Mouse (Mus musculus) embryonic facial prominence, embryonic 15.5 days (tissue): ENCODE measurements at regions not wholly inside any gene's neighbourhood (a gene's known extent, or its start where the extent isn't known, plus 50 kb on each side); places are given as distances from the start of the nearest gene placed in this dataset.
"Not testable (repeated sequence)": the region's sequence is repeated elsewhere in the genome, so short reads cannot be mapped to it uniquely, and the experiment has no call there.

Experiments
- ATAC-seq: fragments of 200-750 bp; cut with Nextera tagmentation; 2 replicates; pipeline ENCODE4 v1.8.0; 2017; ENCODE audit warnings: low read depth, moderate TSS enrichment; ENCODE audit not compliant: insufficient number of reproducible peaks, low FRiP score, low TSS enrichment
- H3K27ac ChIP-seq: fragments of 300-500 bp; sonication (generic); replicated peaks from 2 replicates; pipeline ENCODE4 v1.5.1; 2015; ENCODE audit warnings: mild to moderate bottlenecking, inconsistent platforms
- H3K27me3 ChIP-seq: fragments of 300-500 bp; sonication (generic); 2 replicates; pipeline ENCODE4 v1.6.1; 2015; ENCODE audit warnings: inconsistent platforms
- H3K36me3 ChIP-seq: fragments of 300-500 bp; sonication (generic); 2 replicates; pipeline ENCODE4 v1.6.1; 2015; ENCODE audit warnings: mild to moderate bottlenecking, inconsistent platforms
- H3K4me1 ChIP-seq: fragments of 300-500 bp; sonication (generic); 2 replicates; pipeline ENCODE4 v1.6.1; 2015; ENCODE audit warnings: inconsistent platforms
- H3K4me2 ChIP-seq: fragments of 300-500 bp; sonication (generic); replicated peaks from 2 replicates; pipeline ENCODE4 v1.6.1; 2015; ENCODE audit warnings: mild to moderate bottlenecking, inconsistent platforms
- H3K4me3 ChIP-seq: fragments of 300-500 bp; sonication (generic); replicated peaks from 2 replicates; pipeline ENCODE4 v1.5.1; 2015; ENCODE audit warnings: mild to moderate bottlenecking, inconsistent platforms
- H3K9ac ChIP-seq: fragments of 300-500 bp; sonication (generic); 2 replicates; pipeline ENCODE4 v1.6.1; 2015; ENCODE audit warnings: inconsistent platforms
- H3K9me3 ChIP-seq: fragments of 300-500 bp; sonication (generic); replicated peaks from 2 replicates; pipeline ENCODE4 v1.6.1; 2016; ENCODE audit warnings: inconsistent platforms
- WGBS: fragments of 180-500 bp; shearing (Covaris S2); methylation state at CpG from one replicate; pipeline ENCODE4 v1.1.7; 2015; 5-methylcytosine and 5-hydroxymethylcytosine counted together

DNA sequence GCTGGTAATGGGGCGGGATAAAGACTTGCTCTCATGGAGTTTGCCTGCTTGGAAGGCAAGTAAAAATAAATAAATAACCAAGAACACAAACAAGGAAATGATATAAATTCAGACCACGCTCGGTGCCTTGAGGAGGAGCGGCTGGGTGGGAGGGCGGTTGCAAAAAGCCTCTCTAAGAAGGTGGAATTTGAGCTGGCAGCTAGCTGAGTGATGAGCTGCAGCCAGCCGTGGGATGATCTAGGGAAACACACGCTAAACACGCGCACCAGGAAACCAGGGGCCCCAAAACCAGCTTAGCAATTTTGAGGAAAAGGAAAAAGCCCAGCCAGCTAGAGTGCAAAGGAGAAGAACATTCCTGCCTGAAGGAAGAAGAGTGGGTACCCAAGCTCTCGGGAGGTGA is 217.0 kb downstream of the 3100002H09Rik start:
- no peak overlapping the region for H3K27ac ChIP-seq
- WGBS = 15% methylated on average over 10 of the region's 10 CpGs
- H3K9ac ChIP-seq = no peak overlapping the region
- no peaks in the 10 kb centered on the region for H3K27me3 ChIP-seq
- no peak for ATAC-seq
- H3K4me1 ChIP-seq = peaks cover 10% of the 10 kb centered on the region; the same call in 1 of the 2 replicates
- no peak overlapping the region for H3K4me2 ChIP-seq
- no peak overlapping the region for H3K4me3 ChIP-seq
- H3K9me3 ChIP-seq = no peaks in the 10 kb centered on the region
- H3K36me3 ChIP-seq = no peaks in the 10 kb centered on the region

DNA sequence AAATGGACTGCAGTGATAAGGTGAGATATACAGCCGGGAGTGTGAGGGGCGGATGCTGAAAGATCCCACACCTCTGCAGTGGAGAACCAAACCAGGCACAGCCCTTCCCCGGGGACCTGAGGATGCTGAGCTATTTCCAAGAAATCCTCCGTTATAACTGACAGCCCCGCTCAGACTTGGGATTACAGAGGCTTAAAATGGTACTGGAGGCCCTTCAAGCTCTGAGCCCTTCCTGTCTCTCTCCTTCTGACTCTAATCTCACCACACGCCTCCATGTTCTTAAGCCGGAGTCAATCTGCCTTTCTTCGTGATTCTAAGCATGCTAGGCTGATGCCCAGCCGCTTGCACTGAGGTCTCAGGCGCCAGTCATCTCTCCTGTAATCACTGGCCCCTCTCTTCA is 221.5 kb downstream of the 3100002H09Rik start:
- no peak overlapping the region for H3K27ac ChIP-seq
- no peak overlapping the region for H3K4me2 ChIP-seq
- ATAC-seq = no peak
- 70% methylated on average over 10 of the region's 10 CpGs for WGBS
- H3K9me3 ChIP-seq = no peaks in the 10 kb centered on the region
- H3K36me3 ChIP-seq = no peaks in the 10 kb centered on the region
- no peak overlapping the region for H3K4me3 ChIP-seq
- no peaks in the 10 kb centered on the region; the same call in 1 of the 2 replicates for H3K27me3 ChIP-seq
- no peak overlapping the region for H3K9ac ChIP-seq
- H3K4me1 ChIP-seq = peaks cover 6% of the 10 kb centered on the region

DNA sequence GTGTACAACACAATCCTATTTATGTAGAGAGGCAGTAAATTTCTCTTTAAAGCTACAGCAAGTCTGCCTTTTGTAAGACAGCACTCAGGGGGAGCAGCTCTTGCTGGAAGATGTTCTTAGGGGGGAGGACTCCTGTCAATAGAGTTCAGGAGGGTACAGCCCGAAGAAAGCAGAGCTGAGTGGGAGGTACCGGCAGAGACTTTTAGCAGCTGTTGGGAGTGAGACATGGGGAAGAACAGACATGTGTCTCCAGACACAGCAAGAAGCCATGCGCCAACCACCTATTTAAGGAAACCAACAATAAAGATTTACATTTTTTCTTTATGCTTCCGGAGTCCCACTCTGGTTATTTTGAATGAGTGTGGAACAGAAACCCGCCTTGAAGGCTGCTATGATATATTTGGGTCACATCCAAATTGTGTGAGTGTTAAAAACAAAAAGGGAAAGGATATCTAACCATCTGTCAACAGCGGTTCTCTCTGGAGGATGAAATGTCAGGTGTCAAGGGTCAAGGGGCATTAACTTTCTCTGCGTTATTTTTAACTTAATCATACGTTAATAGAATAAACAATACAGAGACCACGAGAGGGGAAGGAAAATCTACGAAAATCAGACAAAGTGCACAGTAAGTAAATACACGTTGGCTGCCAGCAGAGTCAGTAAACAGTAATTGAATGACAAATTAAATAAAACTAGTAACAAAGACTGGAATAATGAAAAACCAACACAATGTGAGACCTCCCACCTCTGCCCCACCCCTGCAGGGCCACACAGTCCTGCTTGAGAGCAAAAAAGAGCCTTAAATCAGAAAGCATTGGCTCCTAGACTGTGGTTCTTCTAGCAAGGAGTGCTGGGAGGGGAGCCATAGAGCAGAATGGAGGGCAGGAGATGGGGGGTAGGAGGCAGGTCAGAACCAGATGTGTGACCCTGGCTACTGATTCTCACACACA is 225.2 kb downstream of the 3100002H09Rik start:
- no peak for ATAC-seq
- H3K4me2 ChIP-seq = no peak overlapping the region
- no peaks in the 10 kb centered on the region for H3K36me3 ChIP-seq
- H3K9me3 ChIP-seq = no peaks in the 10 kb centered on the region
- H3K27ac ChIP-seq = no peak overlapping the region
- whole genome bisulfite sequencing = 27% methylated on average over 11 of the region's 11 CpGs
- H3K4me3 ChIP-seq = no peak overlapping the region
- H3K4me1 ChIP-seq = peaks cover 4% of the 10 kb centered on the region
- H3K27me3 ChIP-seq = no peaks in the 10 kb centered on the region; the same call in 1 of the 2 replicates
- no peak overlapping the region for H3K9ac ChIP-seq

DNA sequence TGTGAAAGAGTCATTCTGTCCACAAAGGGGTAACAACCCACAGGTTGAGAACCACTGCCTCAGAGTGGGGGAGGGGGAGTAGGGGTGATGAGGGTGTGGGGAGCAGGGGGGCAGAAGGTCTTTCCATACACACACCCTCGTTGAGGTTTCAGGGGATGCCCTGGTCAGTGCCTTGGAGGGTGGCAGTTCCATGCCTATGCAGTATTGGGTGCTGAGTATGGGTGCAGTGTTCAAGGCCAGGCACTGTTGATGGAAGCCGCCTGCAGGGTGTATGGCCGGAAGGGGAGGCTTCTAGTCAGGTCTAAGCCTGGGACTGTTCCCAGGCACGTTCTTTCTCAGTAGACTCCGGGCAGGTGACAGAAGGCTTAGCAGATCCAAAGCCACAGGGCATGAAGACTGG is 234.1 kb downstream of the 3100002H09Rik start:
- Histone ChIP-seq H3K27me3 (no peaks in the 10 kb centered on the region), H3K4me1 (no peaks in the 10 kb centered on the region), H3K4me3 (no peak overlapping the region), H3K9me3 (no peaks in the 10 kb centered on the region), H3K27ac (no peak overlapping the region), H3K9ac (no peak overlapping the region), H3K36me3 (no peaks in the 10 kb centered on the region), H3K4me2 (no peak overlapping the region)
- 63% methylated on average over 5 of the region's 5 CpGs for WGBS
- ATAC-seq = no peak

DNA sequence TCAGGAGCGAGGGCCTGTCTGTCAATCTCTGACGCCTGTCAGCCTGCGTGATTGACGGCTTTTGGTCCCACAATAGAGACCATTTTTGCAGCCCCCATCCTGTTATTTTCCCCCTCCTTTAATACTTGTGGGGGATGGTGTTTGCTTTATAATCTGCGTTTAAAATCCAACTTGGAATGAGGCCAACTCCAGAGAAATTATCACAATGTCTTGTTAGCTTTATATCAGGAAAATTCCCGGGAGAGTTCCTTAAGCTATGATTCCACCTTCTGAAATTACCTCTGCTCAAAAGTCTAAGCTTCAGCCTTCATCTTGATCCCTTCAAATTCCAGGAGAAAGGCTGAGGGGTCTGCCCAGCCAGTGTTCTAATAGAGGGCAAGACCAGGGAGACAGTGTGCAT is 235.0 kb downstream of the 3100002H09Rik start:
- no peak for ATAC-seq
- H3K36me3 ChIP-seq = no peaks in the 10 kb centered on the region

DNA sequence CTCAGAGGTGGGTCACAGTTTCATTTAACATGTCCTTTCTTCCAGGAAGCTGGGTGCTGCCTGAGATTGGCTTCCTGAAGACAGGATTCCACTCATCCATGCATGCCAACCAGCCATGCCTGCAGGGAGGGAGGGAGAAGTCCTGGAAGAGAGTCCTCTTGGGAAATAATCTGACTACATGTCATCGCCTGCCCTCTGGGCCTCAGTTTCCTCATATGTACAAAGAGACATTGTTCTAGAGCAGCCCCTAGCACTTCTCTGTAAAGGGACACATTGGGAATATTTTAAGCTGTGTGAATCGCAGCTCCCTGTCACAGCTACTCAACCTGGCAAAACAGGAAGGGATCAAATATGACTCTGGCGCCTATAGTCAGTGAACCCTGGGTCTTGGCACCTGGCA is 241.8 kb downstream of the 3100002H09Rik start:
- no peaks in the 10 kb centered on the region for H3K27me3 ChIP-seq
- no peaks in the 10 kb centered on the region for H3K9me3 ChIP-seq
- ATAC-seq = no peak
- H3K4me2 ChIP-seq = no peak overlapping the region
- 66% methylated on average over 3 of the region's 3 CpGs for WGBS
- H3K9ac ChIP-seq = no peak overlapping the region
- no peaks in the 10 kb centered on the region for H3K4me1 ChIP-seq
- H3K27ac ChIP-seq = no peak overlapping the region
- no peak overlapping the region for H3K4me3 ChIP-seq
- no peaks in the 10 kb centered on the region for H3K36me3 ChIP-seq

More for the DNA sequence above, 235.0 kb downstream of the 3100002H09Rik start:
- H3K27me3 ChIP-seq = no peaks in the 10 kb centered on the region
- H3K4me1 ChIP-seq = no peaks in the 10 kb centered on the region
- WGBS = 51% methylated on average over 6 of the region's 6 CpGs
- no peak overlapping the region for H3K27ac ChIP-seq
- H3K4me2 ChIP-seq = no peak overlapping the region
- H3K9ac ChIP-seq = no peak overlapping the region
- H3K9me3 ChIP-seq = no peaks in the 10 kb centered on the region
- no peak overlapping the region for H3K4me3 ChIP-seq

DNA sequence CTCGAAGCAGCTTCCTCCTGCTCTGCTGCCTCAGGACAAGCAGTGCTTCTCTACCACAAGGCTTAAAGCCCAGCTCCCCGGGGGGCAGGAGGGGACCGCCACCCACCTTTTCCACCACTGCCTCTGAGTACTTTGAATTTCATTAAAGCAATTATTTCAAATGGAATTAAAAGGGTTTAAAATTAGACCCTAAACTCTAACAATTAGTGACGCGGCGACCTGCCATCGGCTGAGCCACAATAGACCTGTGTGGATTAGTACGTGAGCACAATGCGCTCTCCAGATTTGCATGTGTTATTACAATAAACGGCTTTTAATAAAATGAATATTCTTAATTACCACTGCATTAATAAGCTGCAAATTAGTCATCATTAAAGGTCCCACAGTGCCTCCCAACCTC is 242.5 kb downstream of the 3100002H09Rik start:
- whole genome bisulfite sequencing = 72% methylated on average over 10 of the region's 10 CpGs
- Histone ChIP-seq H3K27me3 (no peaks in the 10 kb centered on the region), H3K27ac (no peak overlapping the region), H3K36me3 (no peaks in the 10 kb centered on the region), H3K9me3 (no peaks in the 10 kb centered on the region), H3K4me2 (no peak overlapping the region), H3K4me1 (no peaks in the 10 kb centered on the region), H3K4me3 (no peak overlapping the region), H3K9ac (no peak overlapping the region)
- no peak for ATAC-seq

DNA sequence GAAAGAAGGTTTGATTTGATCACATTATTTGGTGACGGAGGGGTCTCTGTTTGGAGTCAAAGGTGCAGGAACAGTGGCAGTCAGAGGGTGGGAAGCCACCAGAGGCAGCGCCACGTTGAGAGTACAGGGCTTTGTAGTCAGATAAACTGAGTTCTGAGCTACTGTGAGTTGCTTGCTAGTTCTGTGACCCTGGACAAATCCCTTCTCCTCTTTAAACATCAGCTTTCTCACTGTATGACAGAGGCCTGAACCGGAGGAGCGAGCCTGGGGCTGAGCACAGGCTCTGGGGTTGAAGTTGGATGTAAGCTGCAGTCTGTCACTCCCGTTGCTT is 250.1 kb downstream of the 3100002H09Rik start:
- peaks cover 6% of the 10 kb centered on the region; the same call in 1 of the 2 replicates for H3K27me3 ChIP-seq
- H3K9me3 ChIP-seq = no peaks in the 10 kb centered on the region
- no peak for ATAC-seq
- WGBS = 53% methylated on average over 6 of the region's 6 CpGs
- no peak overlapping the region for H3K4me2 ChIP-seq
- no peaks in the 10 kb centered on the region for H3K36me3 ChIP-seq
- no peak overlapping the region for H3K9ac ChIP-seq
- no peak overlapping the region for H3K27ac ChIP-seq
- H3K4me3 ChIP-seq = no peak overlapping the region
- no peaks in the 10 kb centered on the region for H3K4me1 ChIP-seq

DNA sequence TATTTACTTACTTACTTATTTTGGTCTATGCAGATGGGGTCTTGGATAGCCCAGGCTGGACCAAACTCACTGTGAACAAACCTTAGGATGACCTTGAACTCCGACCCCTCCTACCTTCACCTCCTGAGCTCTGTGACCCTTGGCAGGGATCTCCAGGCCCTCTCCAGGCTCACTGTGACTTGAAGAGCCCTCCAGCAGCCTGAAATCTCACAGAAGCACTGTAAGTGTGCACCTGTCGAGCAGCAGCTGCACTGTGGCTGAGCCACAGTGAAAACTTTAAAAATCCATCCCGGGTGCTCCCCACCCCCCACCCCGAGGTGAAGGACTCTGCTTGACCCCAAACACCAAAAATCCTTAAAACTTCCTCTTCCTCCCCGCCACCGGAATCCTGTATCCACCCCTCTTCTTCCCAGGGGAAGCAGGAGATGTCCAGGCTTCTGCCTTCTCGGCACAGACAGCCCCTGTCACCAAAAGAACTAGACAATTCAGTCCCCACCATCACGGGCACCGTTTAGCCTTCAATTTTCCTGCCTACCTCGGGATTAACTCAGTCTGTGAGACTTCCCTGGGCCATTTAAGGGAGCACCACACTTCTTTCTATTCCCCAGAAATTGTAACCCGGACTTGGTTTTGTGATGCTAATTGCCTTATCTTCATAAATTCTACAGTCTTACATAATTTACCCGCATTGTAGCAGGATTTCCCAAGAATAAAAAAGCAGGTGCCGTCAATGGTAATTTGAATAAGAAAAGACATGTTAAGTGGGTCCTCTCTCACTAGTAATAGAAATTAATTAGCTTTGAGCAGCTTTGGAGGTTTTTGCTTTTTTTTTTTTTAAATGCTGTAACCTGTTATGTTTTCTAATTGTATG is 250.7 kb downstream of the 3100002H09Rik start:
- H3K36me3 ChIP-seq = no peaks in the 10 kb centered on the region
- 31% methylated on average over 13 of the region's 13 CpGs for WGBS
- no peaks in the 10 kb centered on the region for H3K9me3 ChIP-seq
- ATAC-seq = no peak
- no peak overlapping the region for H3K27ac ChIP-seq
- H3K4me1 ChIP-seq = no peaks in the 10 kb centered on the region
- H3K27me3 ChIP-seq = peaks cover 6% of the 10 kb centered on the region; the same call in 1 of the 2 replicates
- no peak overlapping the region for H3K4me2 ChIP-seq
- no peak overlapping the region for H3K9ac ChIP-seq
- no peak overlapping the region for H3K4me3 ChIP-seq

DNA sequence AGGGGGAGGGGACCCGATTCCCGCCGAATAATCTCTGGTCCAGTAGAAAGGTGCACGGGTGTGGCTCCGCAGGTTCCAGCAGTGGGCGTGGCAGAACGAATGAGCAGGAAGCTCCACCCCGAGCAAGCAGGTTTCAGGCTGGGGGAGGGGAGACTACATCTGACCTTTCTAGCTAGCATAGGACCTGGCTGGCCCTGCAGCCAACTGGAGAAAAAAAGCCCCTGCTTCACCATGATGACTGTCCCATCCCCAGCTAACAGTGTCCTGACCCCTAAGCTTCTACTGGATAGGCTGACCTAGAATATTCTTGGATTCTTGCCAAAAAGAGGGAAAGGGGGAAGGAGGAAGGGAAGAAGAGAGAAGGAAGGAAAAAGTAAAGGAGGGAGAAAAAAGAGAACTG is 252.1 kb downstream of the 3100002H09Rik start:
- not testable (repeated sequence) for H3K4me1 ChIP-seq, H3K9me3 ChIP-seq, H3K9ac ChIP-seq, ATAC-seq, H3K36me3 ChIP-seq, H3K4me2 ChIP-seq, H3K4me3 ChIP-seq, H3K27ac ChIP-seq, H3K27me3 ChIP-seq
- WGBS = 12% methylated on average over 2 of the region's 8 CpGs

DNA sequence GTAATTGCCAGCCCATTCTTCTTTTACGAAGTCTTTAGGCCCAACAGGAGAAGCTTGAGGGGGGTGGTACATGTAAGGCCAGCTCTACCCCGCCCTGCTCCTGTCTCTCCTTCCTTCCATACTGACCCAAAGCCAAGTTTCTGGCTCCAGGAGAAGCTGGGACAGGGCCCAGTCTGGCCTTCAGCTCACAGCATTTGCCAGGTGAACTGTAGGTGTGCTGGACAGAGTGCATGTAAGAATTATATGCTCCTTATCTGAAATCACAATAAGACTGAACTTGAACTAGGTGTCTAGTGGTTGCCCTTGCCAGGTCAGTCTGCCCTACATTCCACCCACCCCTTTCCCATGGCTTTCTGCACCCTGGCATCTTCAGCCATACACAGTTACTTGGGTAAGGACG is 260.2 kb downstream of the 3100002H09Rik start:
- no peak overlapping the region for H3K9ac ChIP-seq
- ATAC-seq = no peak
- no peaks in the 10 kb centered on the region for H3K4me1 ChIP-seq
- H3K27me3 ChIP-seq = no peaks in the 10 kb centered on the region
- H3K4me2 ChIP-seq = no peak overlapping the region
- WGBS = 84% methylated on average over 3 of the region's 3 CpGs
- no peaks in the 10 kb centered on the region for H3K36me3 ChIP-seq
- no peaks in the 10 kb centered on the region for H3K9me3 ChIP-seq
- no peak overlapping the region for H3K27ac ChIP-seq
- H3K4me3 ChIP-seq = no peak overlapping the region
